9 mouse cellular contexts compared by ENCODE assay signal in the genomic region with DNA sequence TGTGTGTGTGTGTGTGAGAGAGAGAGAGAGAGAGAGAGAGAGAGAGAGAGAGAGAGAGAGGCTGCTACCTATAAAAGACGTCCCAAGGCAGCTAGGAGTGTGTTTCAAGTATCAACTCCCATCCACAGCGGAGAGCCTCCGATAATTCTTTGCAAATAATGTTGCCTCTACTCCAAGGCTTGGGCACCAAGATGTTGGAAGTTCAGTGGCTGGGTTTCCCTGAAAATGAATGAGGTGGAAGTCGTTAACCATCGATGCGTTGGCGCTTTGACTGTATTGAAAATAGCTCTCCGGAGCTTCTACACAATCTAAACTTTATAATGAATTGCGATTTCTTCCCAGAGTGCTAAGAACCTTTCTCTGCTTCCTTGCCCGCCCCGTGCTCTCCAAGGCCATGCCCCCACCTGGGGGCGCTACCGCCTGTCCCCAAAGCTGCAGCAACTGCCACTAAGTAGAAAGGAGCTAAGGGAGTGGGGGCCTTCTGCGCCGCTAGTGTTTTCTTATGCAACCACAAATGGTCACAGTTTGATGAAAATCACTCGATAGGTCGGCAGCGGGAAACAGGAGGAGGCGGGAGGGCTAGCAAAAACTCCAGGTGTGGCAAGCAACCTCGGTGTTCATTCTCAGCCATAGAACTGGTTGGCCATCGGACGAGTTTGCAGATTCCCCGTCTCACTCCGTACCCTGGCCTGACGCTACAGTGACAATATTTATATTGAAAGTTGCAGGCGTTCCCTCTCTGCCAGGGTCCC. TPM values are rescaled to one million over a fixed set of nuclear protein-coding genes. Genes with fewer than 3 reads are reported as not detected.
DNase-seq lines count a peak whose midpoint lies in the region; ATAC-seq and TF ChIP-seq lines count a peak whose summit lies in the region.
"Had no signal": no experiment of that assay in that cellular context is flagged by ENCODE, and none has a peak within 500 bp of the region (broad histone marks: within the 10 kb centered on the region; RNA-seq: fewer than 3 reads in every experiment).

No protein-coding gene starts in this region.

- H3K9ac ChIP-seq in embryonic facial prominence, embryonic 11.5 days (replicated peaks; ENCODE audit: low read length): no peak overlapping the region

- peak; percentile 7 for DNase-seq in kidney, adult 9 months
- no peak for DNase-seq in kidney, adult 11 months
- peak; percentile 45 for DNase-seq in ES-CJ7 (ENCODE audit: low read depth, low spot score)
- DNase-seq in embryonic facial prominence, embryonic 11.5 days (ENCODE audit: low spot score): peak; percentile 30
- DNase-seq in limb, embryonic 10.5 days (ENCODE audit: low spot score): peak; percentile 80
- DNase-seq in spleen, postnatal 36 days (ENCODE audit: low spot score in 2 of 2): no peak
- no peak for DNase-seq in urinary bladder, postnatal 36 days (ENCODE audit: low spot score in 2 of 2)

- no peaks in the 10 kb centered on the region for H3K36me3 ChIP-seq in embryonic facial prominence, embryonic 11.5 days (replicated peaks; ENCODE audit: control insufficient read depth, insufficient read depth, low read depth, low read length)
- no peaks in the 10 kb centered on the region for H3K36me3 ChIP-seq in limb, embryonic 10.5 days

- H3K9me3 ChIP-seq in embryonic facial prominence, embryonic 11.5 days (replicated peaks; ENCODE audit: control insufficient read depth, low read length): no peaks in the 10 kb centered on the region
- no peaks in the 10 kb centered on the region for H3K9me3 ChIP-seq in limb, embryonic 10.5 days (replicated peaks)

- peak overlapping the region; percentile 33; the same call in 1 of the 2 replicates for H3K4me2 ChIP-seq in embryonic facial prominence, embryonic 11.5 days (ENCODE audit: low read depth, low read length)

- TF ChIP-seq POLR2A in olfactory bulb, adult 2 months (IDR thresholded peaks at IDR 0.05; ENCODE audit: insufficient read depth, low read depth, low read length): no peak

- peaks cover 93% of the 10 kb centered on the region for H3K27me3 ChIP-seq in embryonic facial prominence, embryonic 11.5 days (ENCODE audit: control insufficient read depth, insufficient read depth, low read length)
- H3K27me3 ChIP-seq in limb, embryonic 10.5 days (ENCODE audit: low read depth, poor library complexity, severe bottlenecking): peaks cover 100% of the 10 kb centered on the region

- H3K4me1 ChIP-seq in embryonic facial prominence, embryonic 11.5 days (ENCODE audit: control insufficient read depth, insufficient read depth, low read length): peaks cover 3% of the 10 kb centered on the region; the same call in 1 of the 2 replicates
- peaks cover 64% of the 10 kb centered on the region for H3K4me1 ChIP-seq in limb, embryonic 10.5 days
- H3K4me1 ChIP-seq in olfactory bulb, adult 2 months (ENCODE audit: control insufficient read depth, insufficient read depth, low read length): peaks cover 27% of the 10 kb centered on the region

- ATAC-seq in embryonic facial prominence, embryonic 11.5 days (replicated peaks; ENCODE audit: insufficient number of reproducible peaks, low FRiP score, low TSS enrichment, low read depth): no peak

- under 1% methylated on average over 26 of the region's 26 CpGs for WGBS in embryonic facial prominence, embryonic 11.5 days
- under 1% methylated on average over 26 of the region's 26 CpGs for WGBS in limb, embryonic 10.5 days
- WGBS in olfactory bulb, adult 2 months: 5% methylated on average over 26 of the region's 26 CpGs

- peak overlapping the region; percentile 22; the same call in 1 of the 2 replicates for H3K4me3 ChIP-seq in embryonic facial prominence, embryonic 11.5 days (ENCODE audit: low read depth, low read length)
- peak overlapping the region; percentile 41 for H3K4me3 ChIP-seq in limb, embryonic 10.5 days
- H3K4me3 ChIP-seq in olfactory bulb, adult 2 months (ENCODE audit: insufficient read depth, low read depth, low read length): peak overlapping the region; percentile 26

- no peak for TF ChIP-seq CTCF in olfactory bulb, adult 2 months (IDR thresholded peaks at IDR 0.05; ENCODE audit: insufficient read depth, low read depth, low read length)

- H3K27ac ChIP-seq in embryonic facial prominence, embryonic 11.5 days (replicated peaks; ENCODE audit: low read depth, low read length): no peak overlapping the region
- H3K27ac ChIP-seq in limb, embryonic 10.5 days: no peak overlapping the region
- no peak overlapping the region for H3K27ac ChIP-seq in olfactory bulb, adult 2 months (ENCODE audit: insufficient read depth, low read depth, low read length)

RNA-seq across cellular contexts. Expression of gene Olig2, which starts 0.6 kb away (rescaled TPM):
- 2.3 and 2.7 TPM in 2 replicates for polyA plus RNA-seq in embryonic facial prominence, embryonic 11.5 days (2014; fragmentation: Nextera tagmentation; extraction: Ambion mirVana)
- 0.08 TPM in 1 of 2 replicates, not detected in the other for polyA plus RNA-seq in limb, embryonic 10.5 days (2016; fragmentation: Nextera tagmentation; extraction: Ambion mirVana)
- polyA plus RNA-seq in olfactory bulb, adult 2 months (2012; ENCODE audit: insufficient read depth, insufficient read length, low replicate concordance, missing spikeins): not detected in 2 replicates
- polyA plus RNA-seq: large intestine, adult 2 months had no signal

RNA-seq across cellular contexts. Expression of gene Olig1, which starts 44.9 kb away (rescaled TPM):
- 2.5 and 2.7 TPM in 2 replicates for polyA plus RNA-seq in embryonic facial prominence, embryonic 11.5 days (2014; fragmentation: Nextera tagmentation; extraction: Ambion mirVana)
- not detected in 2 replicates for polyA plus RNA-seq in limb, embryonic 10.5 days (2016; fragmentation: Nextera tagmentation; extraction: Ambion mirVana)
- not detected in 2 replicates for polyA plus RNA-seq in olfactory bulb, adult 2 months (2012; ENCODE audit: insufficient read depth, insufficient read length, low replicate concordance, missing spikeins)

Comparison
In these comparisons a context has a peak if more than half of its experiments do, and no peak if none do; other contexts are left out.
1. DNase-seq: peak in kidney, adult 9 months (single experiment), ES-CJ7 (single experiment), embryonic facial prominence, embryonic 11.5 days (single experiment) and limb, embryonic 10.5 days (single experiment); none in kidney, adult 11 months (single experiment), spleen, postnatal 36 days (0 of 2) and urinary bladder, postnatal 36 days (0 of 2).
2. Peak in every context shown above with its lines, with median percentiles within 50 percentile points of each other: H3K4me3 ChIP-seq.